Mouse (Mus musculus) embryonic facial prominence, embryonic 11.5 days (tissue): ENCODE results near the gene Sltm. TPM values are rescaled to one million over a fixed set of nuclear protein-coding genes. Genes with fewer than 3 reads are reported as not detected.

Source experiments
- ATAC-seq: fragments of 200-750 bp; cut with Nextera tagmentation; replicated peaks from 2 replicates; pipeline ENCODE4 v1.8.0; 2017; ENCODE audit warnings: low read depth; ENCODE audit not compliant: insufficient number of reproducible peaks, low FRiP score, low TSS enrichment
- DNase-seq: peaks from one replicate; pipeline ENCODE4 v3.0.0-alpha.2; 2015; ENCODE audit warnings: low spot score
- H3K27ac ChIP-seq: fragments of 300-500 bp; sonication (generic); replicated peaks from 2 replicates; pipeline ENCODE4 v1.5.1; 2014; ENCODE audit warnings: mild to moderate bottlenecking, low read depth, low read length, control low read depth
- H3K27me3 ChIP-seq: fragments of 300-500 bp; sonication (generic); 2 replicates; pipeline ENCODE4 v1.6.1; 2014; ENCODE audit warnings: mild to moderate bottlenecking, low read length, moderate library complexity, mixed read lengths; ENCODE audit not compliant: control insufficient read depth, insufficient read depth
- H3K36me3 ChIP-seq: fragments of 300-500 bp; sonication (generic); replicated peaks from 2 replicates; pipeline ENCODE4 v1.6.1; 2014; ENCODE audit warnings: low read depth, mild to moderate bottlenecking, low read length, moderate library complexity, mixed read lengths; ENCODE audit not compliant: control insufficient read depth, insufficient read depth
- H3K4me1 ChIP-seq: fragments of 300-500 bp; sonication (generic); 2 replicates; pipeline ENCODE4 v1.6.1; 2014; ENCODE audit warnings: low read length, mixed read lengths; ENCODE audit not compliant: control insufficient read depth, insufficient read depth
- H3K4me2 ChIP-seq: fragments of 300-500 bp; sonication (generic); 2 replicates; pipeline ENCODE4 v1.6.1; 2014; ENCODE audit warnings: low read depth, mild to moderate bottlenecking, control low read depth, low read length, moderate library complexity
- H3K4me3 ChIP-seq: fragments of 300-500 bp; sonication (generic); 2 replicates; pipeline ENCODE4 v1.5.1; 2014; ENCODE audit warnings: low read depth, low read length, control low read depth
- H3K9ac ChIP-seq: fragments of 300-500 bp; sonication (generic); replicated peaks from 2 replicates; pipeline ENCODE4 v1.6.1; 2014; ENCODE audit warnings: mild to moderate bottlenecking, control low read depth, low read length
- H3K9me3 ChIP-seq: fragments of 300-500 bp; sonication (generic); replicated peaks from 2 replicates; pipeline ENCODE4 v1.6.1; 2016; ENCODE audit warnings: mild to moderate bottlenecking, low read length, inconsistent platforms, mixed read lengths; ENCODE audit not compliant: control insufficient read depth
- WGBS: fragments of 180-500 bp; shearing (Covaris S2); extraction: QIAGEN DNeasy Blood & Tissue Kit; methylation state at CpG from one replicate; pipeline ENCODE4 v1.1.7; 2014; 5-methylcytosine and 5-hydroxymethylcytosine counted together
- polyA plus RNA-seq: library from polyadenylated mRNA; unstranded; fragments of >200 nt; fragmentation: Nextera tagmentation; extraction: Ambion mirVana; gene quantifications from 2 replicates; pipeline ENCODE4 v1.2.1, GENCODE M21; 2014

Gene Sltm
- polyA plus RNA-seq, 1 experiment from 2014 or later: 61.9 TPM

- ATAC-seq: no peak
- Histone ChIP-seq H3K4me3 (no peak overlapping the region), H3K4me1 (no peaks in the 10 kb centered on the region), H3K9ac (no peak overlapping the region), H3K4me2 (no peak overlapping the region), H3K27ac (no peak overlapping the region), H3K27me3 (no peaks in the 10 kb centered on the region), H3K9me3 (no peaks in the 10 kb centered on the region), H3K36me3 (no peaks in the 10 kb centered on the region)
- WGBS: 26% methylated on average over 5 of the region's 5 CpGs
- DNase-seq: no peak
These were observed 89.1 kb downstream of the Sltm start for GRCm38 (mm10) chr9:70631665-70632064.

GRCm38 (mm10) chr9:70636748-70637147, 94.2 kb downstream of the Sltm start:
- 87% methylated on average over 2 of the region's 2 CpGs for WGBS
- Histone ChIP-seq H3K4me3 (no peak overlapping the region), H3K27ac (no peak overlapping the region), H3K4me1 (no peaks in the 10 kb centered on the region), H3K4me2 (no peak overlapping the region), H3K27me3 (no peaks in the 10 kb centered on the region), H3K36me3 (no peaks in the 10 kb centered on the region), H3K9ac (no peak overlapping the region), H3K9me3 (no peaks in the 10 kb centered on the region)
- DNase-seq: no peak
- no peak for ATAC-seq

Other genes with a start within 250 kb of the Sltm start
- 235 and 253 TPM in 2 replicates for gene Ccnb2, start 121.2 kb upstream of the Sltm start, polyA plus RNA-seq
- gene Rnf111, start 39.0 kb upstream of the Sltm start, polyA plus RNA-seq: 32.9 and 35.2 TPM in 2 replicates
- 0.14 and 0.21 TPM in 2 replicates for gene Gm10642, start 113.5 kb downstream of the Sltm start, polyA plus RNA-seq
- gene Mindy2, start 114.4 kb downstream of the Sltm start, polyA plus RNA-seq: 6.5 and 7.8 TPM in 2 replicates
- 62.9 and 70.3 TPM in 2 replicates for gene Adam10, start 136.2 kb downstream of the Sltm start, polyA plus RNA-seq